Mouse (Mus musculus) erythroid progenitor cell, adult 5-6 weeks (primary cell): Measurements from ENCODE around the gene Baz2b. TPM values are rescaled to one million over a fixed set of nuclear protein-coding genes. Genes with fewer than 3 reads are reported as not detected.
A peak's percentile ranks its signal among the peaks of the same experiment; 100 is the strongest.
"Not testable (repeated sequence)": the region's sequence is repeated elsewhere in the genome, so short reads cannot be mapped to it uniquely, and the experiment has no call there.

Experiments used
- ATAC-seq: replicated peaks from 2 replicates; pipeline ENCODE4 v1.8.0; 2016; ENCODE audit warnings: moderate number of reproducible peaks, mild to moderate bottlenecking, moderate TSS enrichment, inconsistent platforms; ENCODE audit not compliant: poor library complexity, low FRiP score, severe bottlenecking
- total RNA-seq, 2 experiments: library from RNA; stranded (forward) in 1 of 2; stranded (reverse) in 1 of 2; fragments of 150-400 nt in 1 of 2; fragments of 186-747, 209-891 nt in 1 of 2; gene quantifications; 2 replicates each; pipeline versions ENCODE4 v1.2.3 to v1.2.4; 2015 to 2017; ENCODE audit warnings: low replicate concordance in 2 of 2

Gene Baz2b
- total RNA-seq, 2 experiments from 2014 or later = 80.9 to 104 TPM

DNA sequence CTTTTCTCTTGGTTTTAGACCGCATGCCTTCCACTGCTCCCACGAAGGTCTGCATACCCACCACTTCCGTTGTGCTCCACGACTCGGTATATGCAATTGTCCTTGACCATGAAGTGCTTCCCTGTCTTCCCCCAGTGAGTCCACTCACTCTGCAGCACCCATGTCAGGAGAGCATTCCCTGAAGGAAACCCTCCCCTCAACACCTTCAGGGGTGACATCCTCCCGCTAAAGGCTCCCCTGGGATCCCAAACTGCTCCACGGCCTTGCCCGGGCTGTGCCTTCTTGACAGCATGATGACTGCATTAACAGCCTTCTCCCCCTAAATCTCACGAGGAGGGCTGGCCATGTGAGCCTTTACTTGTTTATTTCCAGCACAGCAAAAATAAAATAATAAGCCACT is 301.6 kb downstream of the Baz2b start:
- ATAC-seq = no peak

DNA sequence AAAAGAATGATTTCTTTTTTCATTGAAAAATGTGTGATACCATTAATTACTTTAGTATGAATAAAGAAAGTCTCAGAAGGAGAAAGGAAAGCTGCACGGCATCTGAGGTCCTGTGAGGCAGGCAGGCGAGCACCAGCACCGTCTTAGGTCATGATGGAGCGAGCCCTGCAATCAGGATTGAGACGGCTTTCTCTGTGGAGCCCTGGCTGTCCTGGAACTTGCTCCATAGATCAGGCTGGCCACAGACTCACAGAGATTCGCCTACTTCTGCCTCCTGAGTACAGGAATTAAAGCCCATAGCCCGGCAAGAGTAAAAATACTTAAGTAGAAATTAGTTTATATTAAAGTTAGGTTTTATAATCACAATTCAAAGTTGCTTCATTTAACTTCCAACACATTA is 305.6 kb downstream of the Baz2b start:
- no peak for ATAC-seq

DNA sequence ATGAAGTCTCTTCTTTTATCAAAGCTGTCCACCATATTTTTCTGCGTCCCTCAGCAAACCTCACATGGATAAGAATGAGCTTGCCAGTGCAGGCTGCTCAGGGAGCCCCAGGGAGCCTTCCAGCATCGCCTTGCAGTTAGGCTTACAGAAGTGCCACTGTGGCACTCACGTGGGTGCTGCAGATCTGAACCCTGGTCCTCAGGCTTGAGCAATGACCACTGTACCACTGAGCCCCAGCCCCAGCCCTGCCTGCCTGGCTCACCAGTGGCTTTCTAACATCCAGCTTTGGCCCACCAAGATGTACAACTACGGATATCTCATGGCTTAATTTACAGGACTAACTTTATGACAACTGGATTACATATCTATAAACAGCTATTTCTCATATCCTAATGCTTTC is 311.0 kb downstream of the Baz2b start:
- no peak for ATAC-seq

DNA sequence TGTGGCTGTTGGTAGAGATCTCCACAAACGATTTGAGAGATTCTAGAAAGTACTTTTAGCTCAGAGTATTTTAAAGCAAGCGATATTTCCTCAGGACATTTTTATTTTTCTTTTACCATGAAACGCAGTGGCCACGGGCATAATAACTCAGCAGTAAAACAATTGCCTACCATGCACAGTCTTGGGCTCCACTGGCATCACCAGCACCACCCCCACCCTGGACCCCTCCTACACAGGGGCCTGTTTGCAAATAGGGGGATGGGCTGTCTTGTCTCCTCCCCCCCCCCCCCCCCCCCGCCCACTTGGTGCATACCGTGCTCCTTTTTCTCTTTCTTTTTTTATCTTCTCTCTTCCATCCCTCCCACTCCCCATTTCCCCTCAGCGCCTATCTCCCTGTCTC is 311.5 kb downstream of the Baz2b start:
- no peak for ATAC-seq

DNA sequence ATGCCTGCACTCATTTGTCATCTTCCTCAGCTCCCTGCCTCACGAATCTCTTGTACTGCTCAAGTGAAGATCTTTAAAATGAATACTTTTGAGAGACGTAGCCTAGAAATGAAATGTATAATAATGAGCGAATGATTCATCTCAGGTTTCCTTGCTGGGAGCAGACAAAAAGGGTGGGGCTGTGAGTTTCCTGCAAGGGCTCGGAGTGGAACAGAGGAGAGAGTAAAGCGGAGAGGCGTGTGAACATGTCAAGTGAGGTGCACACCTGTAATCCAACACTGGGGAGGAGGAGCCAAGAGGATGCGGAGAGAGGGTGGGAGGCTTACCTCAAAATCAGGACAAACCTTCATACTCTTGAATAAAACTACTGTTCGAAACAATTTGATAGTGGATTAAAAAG is 312.8 kb downstream of the Baz2b start:
- no peak for ATAC-seq

DNA sequence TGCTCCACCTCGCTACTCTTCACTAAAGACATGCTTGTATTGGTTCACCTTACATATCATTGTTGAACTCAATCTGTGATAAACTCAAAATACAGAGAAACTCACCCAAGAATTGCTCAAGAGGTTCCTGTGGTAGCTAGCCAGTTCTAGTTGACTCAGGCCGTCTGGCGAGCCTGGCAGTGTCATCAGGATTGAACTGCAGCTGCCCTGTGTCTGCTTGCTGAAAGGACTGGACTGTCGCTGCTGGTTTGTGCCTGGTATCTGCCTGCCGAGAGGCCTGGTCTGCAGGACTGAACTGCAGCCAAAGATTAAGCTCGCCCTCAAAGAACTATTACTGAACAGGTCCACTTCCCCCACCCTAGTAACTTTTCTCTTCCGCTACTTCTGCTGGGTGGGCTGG is 313.2 kb downstream of the Baz2b start:
- no peak for ATAC-seq

DNA sequence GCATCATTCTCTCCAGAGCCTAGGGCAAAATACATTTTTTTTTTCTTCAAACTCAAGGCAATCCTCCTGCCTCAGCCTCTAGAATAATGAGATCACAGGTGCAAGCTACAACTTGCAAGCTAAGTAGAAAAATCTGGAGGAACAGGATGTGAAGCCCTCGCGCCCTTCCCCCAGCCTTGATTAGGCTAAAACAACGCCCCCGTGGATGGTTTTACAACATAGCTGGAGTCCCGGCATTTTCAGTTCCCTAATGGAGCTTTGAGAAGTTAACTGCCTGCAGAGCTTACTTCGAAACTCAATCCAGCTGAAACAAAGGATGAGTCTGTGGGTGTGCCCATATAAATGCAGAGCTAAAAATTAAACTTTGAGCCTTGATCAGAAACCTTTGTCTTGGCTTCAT is 319.9 kb downstream of the Baz2b start:
- no peak for ATAC-seq

DNA sequence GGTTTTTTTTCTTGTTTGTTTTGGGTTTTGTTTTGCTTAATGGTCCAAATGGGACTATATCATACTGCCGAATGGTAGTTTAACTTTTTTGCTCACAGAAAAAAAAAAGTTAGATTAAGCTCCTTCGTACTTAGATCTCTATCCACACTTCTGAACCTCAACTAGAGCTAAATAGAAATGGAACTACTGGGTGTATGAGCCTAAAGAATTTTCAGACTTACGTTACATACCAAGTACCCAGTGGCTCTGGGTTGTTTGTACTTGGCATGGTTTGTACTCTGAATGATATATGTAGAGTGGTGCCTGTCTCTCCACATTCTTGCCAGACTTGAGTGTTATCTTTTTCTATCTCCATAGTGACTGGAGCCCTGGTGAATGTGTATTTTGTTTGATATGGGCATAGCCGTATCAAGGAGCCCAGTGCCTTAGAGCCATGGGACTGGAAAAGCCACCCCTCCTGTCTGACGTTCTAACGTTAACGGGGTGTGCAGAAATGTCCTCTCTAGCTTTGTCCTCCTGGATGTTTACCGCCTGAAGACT is 326.8 kb downstream of the Baz2b start:
- ATAC-seq = peak; percentile 74

DNA sequence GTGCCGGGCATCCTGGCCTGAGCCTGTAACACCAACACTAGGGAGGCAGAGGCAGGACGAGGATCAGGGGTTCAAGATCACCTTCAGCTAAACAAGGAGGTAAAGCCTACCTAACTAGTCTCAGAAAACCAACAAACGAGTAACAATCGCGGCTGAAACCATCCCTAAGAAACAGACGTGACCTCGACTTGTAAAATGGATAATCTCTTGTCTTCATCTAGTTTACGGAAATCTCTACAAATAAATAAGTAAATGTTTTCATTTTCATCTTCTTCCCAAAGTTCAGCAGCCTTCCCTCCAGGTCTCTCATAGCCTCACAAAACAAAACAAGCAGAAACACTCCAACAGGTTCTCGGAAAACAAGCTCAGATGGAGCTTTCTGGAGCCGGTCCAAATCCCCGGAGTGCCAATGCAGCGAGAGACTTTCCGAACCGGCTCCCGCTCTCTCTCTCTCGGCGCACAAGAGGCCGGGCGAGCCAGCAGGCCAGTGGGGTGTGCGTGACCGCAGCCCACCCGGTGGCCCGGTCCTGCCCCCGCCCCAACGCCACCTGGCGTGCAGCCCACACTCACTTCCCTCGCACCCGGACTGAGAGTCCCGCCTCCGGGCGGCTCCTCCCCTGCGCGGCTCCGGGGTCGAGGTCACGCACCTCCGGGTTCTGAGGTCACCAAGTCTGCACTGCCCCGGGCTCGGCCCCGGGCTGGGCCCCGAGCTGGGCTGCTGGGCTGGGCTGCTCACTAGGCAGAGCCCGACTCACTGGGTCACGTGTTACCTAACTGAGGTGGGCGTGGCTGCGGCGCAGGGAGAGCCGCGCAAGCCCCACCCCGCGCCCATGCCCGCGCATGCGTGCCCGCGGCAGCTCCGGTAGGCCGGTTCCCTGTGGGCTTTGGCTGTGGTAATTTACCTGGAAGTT is 327.6 kb downstream of the Baz2b start, which contains the start of gene Wdsub1:
Wdsub1 (minus strand) TSS at position 761 of the 911 bp plus-strand sequence.
- ATAC-seq = peak; percentile 85

DNA sequence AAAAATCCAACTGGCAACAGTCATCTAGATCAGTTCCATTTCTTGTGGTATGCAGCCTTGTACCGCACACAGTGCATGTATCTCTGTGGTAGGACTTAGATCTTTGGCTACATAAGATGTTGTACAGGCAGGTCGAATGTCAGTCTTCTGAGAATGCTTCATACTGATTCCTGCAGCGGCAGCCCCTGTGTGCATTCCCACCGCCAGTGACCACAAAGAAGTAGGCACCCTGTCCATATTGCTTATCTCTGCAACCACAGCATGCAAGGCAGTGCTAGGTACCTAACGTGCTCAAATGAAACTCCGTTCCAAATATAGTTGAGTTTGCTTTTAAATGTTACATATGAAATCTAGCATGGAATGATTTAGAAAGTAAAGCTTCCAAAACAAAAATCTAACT is 328.2 kb downstream of the Baz2b start:
- ATAC-seq = no peak

DNA sequence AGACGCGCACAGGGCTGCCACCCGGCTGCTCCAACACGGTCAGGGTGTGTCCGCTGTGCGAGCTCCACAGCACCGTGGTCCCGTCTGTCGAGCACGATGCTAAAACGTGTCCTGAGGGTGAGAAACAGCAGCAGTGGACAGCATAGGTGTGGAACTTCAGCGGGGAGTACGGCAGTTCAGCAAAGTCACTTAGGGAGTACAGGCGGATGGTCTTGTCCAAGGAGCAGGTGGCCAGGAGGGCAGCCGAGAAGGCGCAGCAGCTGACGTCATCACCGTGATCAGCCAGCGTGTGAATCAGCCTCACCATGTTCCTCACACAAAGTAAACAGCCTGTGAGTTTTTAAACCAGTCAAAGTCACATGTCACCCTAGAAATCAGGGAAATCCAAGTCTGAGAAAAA is 331.4 kb downstream of the Baz2b start:
- no peak for ATAC-seq

DNA sequence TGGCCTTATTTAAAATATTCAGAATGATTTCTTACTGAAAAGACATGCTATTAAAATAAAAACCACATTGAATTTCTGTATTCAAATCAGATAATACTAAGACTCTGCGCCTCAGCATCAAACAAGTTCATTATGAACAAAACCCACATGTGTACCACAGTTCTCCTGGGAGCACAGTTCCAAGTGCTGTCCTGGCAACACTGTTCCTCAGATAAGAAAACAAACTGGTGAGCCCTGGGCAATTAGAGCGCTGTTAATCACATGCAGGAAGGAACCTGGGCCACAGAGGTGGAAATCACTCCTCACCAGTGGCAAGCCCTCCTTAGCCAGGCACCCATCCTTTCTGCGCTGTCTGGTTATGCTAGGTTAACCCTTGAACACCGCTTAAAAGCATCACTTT is 332.3 kb downstream of the Baz2b start:
- no peak for ATAC-seq

DNA sequence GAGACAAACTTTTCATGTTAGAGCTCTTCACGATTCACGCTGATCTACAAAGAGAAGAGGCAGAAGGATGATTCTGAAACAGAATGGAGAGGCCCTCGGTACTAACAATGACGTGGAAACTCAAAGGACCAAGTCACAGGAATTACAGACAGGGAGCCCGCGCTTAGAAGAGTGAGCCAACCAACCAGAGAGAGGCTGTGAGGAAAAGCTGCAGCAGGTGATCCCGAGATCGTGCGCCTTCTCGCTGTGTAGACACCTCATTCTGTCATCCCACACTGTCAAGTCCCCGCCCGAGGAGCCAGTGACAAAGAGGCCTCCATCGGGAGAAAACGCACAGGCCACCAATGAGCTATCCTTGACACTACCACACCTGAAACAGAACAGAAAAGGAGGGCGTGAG is 333.2 kb downstream of the Baz2b start:
- ATAC-seq = no peak

DNA sequence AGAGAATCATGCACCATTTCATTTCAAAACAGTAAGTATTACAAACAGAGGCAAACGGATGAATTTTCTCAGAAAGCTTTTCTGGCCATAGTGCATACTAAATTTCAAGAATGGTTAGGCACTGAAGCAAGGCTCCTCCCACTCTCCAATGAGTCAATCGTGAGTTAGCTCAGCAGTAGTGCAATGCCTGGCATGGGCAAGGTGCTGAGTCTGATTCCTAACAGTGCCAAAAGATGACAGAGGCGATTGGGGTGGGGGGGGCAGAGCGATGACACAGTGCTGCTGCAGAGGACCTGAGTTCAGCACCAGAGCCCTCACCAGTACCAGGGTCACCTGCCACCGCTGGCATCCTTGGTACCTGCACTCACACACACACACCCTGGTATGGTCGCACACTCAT is 339.1 kb downstream of the Baz2b start:
- ATAC-seq = no peak

DNA sequence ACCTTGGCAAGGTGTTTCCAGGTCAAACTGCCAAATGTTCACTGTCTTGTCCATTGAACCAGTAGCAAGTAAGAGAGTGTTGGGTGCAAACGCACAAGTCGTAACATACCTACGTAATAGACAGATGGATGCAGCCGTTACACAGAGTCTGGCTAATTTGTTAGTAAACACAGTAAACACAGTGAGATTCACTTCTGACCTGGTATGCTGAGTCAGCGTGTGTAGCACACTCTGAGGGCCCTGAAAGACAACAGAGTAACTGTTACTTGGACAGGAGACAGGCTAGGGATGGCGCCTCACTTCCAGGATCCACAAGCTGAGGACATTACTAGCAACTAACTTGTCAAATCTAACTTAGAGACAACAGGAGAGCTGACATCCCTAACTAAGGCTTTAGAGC is 347.0 kb downstream of the Baz2b start:
- no peak for ATAC-seq

DNA sequence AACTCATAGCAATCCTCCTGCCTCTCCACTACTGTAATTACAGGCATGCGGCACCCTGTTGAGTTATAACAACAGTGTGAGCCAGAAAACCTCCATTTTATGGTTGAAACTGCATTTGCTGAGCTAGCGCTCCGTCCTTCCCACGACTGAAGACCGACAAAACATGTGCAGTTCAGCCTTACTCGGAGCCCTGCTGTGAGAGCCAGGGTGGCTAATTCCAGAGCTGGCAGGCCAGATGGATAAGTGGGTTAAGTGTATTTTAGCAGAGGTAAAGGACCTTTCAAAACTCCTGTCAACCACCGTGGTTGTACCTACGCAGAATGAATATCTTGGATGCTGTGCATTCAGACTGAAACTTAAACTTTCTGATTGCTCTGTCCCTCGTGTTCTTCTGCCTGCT is 355.3 kb downstream of the Baz2b start:
- no peak for ATAC-seq

DNA sequence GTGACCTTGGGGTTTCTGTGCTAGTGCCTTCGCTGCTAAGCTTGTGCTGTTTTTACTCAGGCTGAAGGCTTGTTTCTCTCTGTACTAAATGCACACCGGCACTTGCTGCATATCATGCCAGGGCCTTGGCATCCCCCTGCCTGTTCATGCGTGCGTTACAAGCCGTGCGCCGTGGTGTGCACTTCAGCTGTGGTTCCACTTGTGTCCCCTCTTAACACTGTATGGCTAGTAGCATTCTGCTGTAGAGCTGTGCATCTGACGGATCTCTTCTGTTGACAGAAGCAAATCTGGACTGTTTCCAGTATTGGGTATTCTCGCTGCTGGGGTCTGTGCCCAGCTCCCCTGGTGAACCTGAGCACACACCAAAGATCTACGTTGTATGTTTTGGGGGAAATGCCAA is 356.1 kb downstream of the Baz2b start:
- 0 out of 2 replicates have a peak, but pooled peaks have one; percentile 30 for ATAC-seq

DNA sequence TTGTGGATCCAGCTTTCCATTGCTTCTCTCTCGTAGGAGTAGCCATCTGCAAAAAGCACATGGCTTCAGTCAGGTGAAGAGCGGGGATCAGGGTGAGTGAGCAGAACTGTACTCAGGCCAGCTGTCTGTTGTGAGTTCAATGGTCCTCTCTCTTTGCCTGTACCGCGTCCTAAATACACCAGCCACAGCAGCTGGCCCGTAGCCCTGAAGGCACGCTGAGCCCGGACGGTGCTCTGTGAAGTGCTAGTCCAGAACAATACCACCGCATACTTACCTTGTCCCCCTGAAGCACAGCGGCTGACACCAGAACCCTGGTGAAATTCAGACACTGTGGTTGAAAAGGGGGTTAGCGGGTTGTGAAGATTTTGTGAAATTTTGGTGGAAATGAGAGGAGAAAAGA is 356.7 kb downstream of the Baz2b start:
- no peak for ATAC-seq

DNA sequence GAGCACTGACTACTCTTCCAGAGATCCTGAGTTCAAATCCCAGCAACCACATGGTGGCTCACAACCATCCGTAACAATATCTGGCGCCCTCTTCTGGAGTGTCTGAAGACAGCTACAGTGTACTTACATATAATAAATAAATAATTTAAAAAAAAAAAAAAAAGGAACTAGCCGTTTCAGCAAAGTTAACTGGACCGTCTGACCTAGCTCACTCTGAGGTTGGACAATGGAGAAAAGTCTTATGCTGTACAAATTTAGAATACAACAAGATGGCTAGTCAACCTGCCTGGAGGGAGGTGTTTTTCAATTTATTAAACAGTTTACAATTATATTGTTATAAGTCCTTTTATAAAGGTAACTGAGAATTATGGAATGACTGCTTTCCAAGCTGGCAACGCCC is 357.8 kb downstream of the Baz2b start:
- ATAC-seq = not testable (repeated sequence)
